Mouse (Mus musculus): ENCODE measurements at regions not wholly inside any gene's neighbourhood (a gene's known extent, or its start where the extent isn't known, plus 50 kb on each side); places are given as distances from the start of the nearest gene placed in this dataset.

- DNase-seq (ENCODE audit: low read depth, low spot score) = no peak
These were observed 52.0 kb upstream of the Dynlrb2 start for GRCm38 (mm10) chr8:116452806-116453205.

GRCm38 (mm10) chr8:116451397-116451796 lies 53.4 kb upstream of the Dynlrb2 start:
- no peak for DNase-seq (ENCODE audit: low read depth, low spot score)

- DNase-seq (ENCODE audit: low read depth, low spot score) = no peak
These were observed 57.3 kb upstream of the Dynlrb2 start for GRCm38 (mm10) chr8:116447452-116447851.

- DNase-seq (ENCODE audit: low read depth, low spot score) = no peak
These were observed 61.9 kb upstream of the Dynlrb2 start for GRCm38 (mm10) chr8:116442827-116443226.

- DNase-seq (ENCODE audit: low read depth, low spot score) = peak; percentile 61
These were observed 65.9 kb upstream of the Dynlrb2 start for GRCm38 (mm10) chr8:116438895-116439294.

- no peak for DNase-seq (ENCODE audit: low read depth, low spot score)
These were observed 69.3 kb upstream of the Dynlrb2 start for GRCm38 (mm10) chr8:116435268-116435980.

GRCm38 (mm10) chr8:116430051-116430450 lies 74.7 kb upstream of the Dynlrb2 start:
- no peak for DNase-seq (ENCODE audit: low read depth, low spot score)

GRCm38 (mm10) chr8:116429649-116430048 lies 75.1 kb upstream of the Dynlrb2 start:
- DNase-seq (ENCODE audit: low read depth, low spot score) = no peak

- no peak for DNase-seq (ENCODE audit: low read depth, low spot score)
These were observed 81.9 kb upstream of the Dynlrb2 start for GRCm38 (mm10) chr8:116422826-116423225.

GRCm38 (mm10) chr8:116412703-116413102 lies 92.1 kb upstream of the Dynlrb2 start:
- peak; percentile 6 for DNase-seq (ENCODE audit: low read depth, low spot score)

- DNase-seq (ENCODE audit: low read depth, low spot score) = no peak
These were observed 94.7 kb upstream of the Dynlrb2 start for GRCm38 (mm10) chr8:116410041-116410440.

GRCm38 (mm10) chr8:116409011-116409410 lies 95.8 kb upstream of the Dynlrb2 start:
- DNase-seq (ENCODE audit: low read depth, low spot score) = no peak

GRCm38 (mm10) chr8:116404571-116404970 lies 100.2 kb upstream of the Dynlrb2 start:
- DNase-seq (ENCODE audit: low read depth, low spot score) = no peak

GRCm38 (mm10) chr8:116403366-116403765 lies 101.4 kb upstream of the Dynlrb2 start:
- DNase-seq (ENCODE audit: low read depth, low spot score) = no peak

- DNase-seq (ENCODE audit: low read depth, low spot score) = no peak
These were observed 105.3 kb upstream of the Dynlrb2 start for GRCm38 (mm10) chr8:116399452-116399851.

GRCm38 (mm10) chr8:116398565-116399205 lies 106.1 kb upstream of the Dynlrb2 start:
- DNase-seq (ENCODE audit: low read depth, low spot score) = no peak

- no peak for DNase-seq (ENCODE audit: low read depth, low spot score)
These were observed 119.4 kb upstream of the Dynlrb2 start for GRCm38 (mm10) chr8:116385193-116385955.

GRCm38 (mm10) chr8:116384418-116385089 lies 120.2 kb upstream of the Dynlrb2 start:
- DNase-seq (ENCODE audit: low read depth, low spot score) = no peak

- DNase-seq (ENCODE audit: low read depth, low spot score) = peak; percentile 62
These were observed 121.0 kb upstream of the Dynlrb2 start for GRCm38 (mm10) chr8:116383495-116384417.

GRCm38 (mm10) chr8:116383036-116383435 lies 121.7 kb upstream of the Dynlrb2 start:
- no peak for DNase-seq (ENCODE audit: low read depth, low spot score)

- no peak for DNase-seq (ENCODE audit: low read depth, low spot score)
These were observed 124.2 kb upstream of the Dynlrb2 start for GRCm38 (mm10) chr8:116380601-116381000.

Data from R1 (cell line).